Mouse (Mus musculus) adrenal gland, adult 2 months (tissue): ENCODE data around the gene Efemp2. TPM values are rescaled to one million over a fixed set of nuclear protein-coding genes. Genes with fewer than 3 reads are reported as not detected.

Experiments used
- DNase-seq: peaks from one replicate; pipeline ENCODE4 v3.0.0; 2021
- polyA plus RNA-seq: library from polyadenylated mRNA; depleted of rRNA; stranded (reverse); fragments of >200 nt; gene quantifications from 2 replicates; pipeline ENCODE4 v1.2.3, GENCODE M21; 2012; rRNA removed
- total RNA-seq, 2 experiments: library from RNA; stranded (reverse); gene quantifications; 2 replicates each; pipeline ENCODE4 v1.2.3; 2021

The Efemp2 gene
- total and polyA plus RNA-seq, 3 experiments: 49.7 to 112 (median 107) TPM

DNA sequence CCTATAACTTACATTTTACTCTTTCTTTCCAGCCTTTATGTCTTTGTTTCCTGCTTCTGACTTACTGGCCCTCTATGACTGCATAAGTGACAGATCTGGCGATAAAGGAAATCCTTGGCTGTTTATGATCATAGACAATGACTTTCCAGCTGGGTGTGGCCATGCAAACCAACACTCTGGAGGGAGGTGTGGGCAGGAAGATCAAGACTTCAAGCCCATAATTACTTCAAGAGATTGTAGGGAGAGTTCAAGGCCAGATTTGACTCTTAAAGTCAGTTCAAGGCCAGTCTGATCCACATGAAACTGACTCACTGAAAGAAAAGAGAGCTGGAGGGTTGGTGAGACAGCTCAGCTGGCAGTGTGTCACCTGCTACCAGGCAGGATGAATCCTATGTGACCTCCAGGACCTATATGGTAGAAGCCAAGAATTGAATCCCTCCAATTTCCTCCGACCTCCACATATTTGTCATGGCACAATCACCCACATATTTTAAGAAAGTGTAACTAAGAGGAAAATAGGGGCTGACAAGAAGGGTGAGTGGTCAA, 26.6 kb downstream of the Efemp2 start:
- DNase-seq: peak; percentile 69

DNA sequence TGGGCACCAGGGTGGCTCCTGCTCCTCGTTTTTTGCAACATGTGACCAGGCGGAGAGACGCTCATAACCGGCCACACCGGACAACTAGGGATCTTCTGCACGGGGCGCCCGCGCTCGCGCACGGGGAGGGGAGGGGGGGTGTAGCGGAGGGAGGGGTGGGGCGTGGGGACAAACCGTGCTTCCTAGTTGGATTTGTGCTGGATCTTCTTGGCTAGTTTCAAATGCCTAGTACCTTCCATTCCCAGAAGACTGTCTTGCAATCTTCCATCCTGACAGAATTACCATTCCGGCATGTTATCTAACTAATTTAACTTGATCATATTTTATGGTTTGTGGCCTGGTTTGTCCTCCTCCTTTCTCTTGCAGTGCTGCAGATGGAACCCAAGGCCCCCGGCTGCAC, 29.9 kb downstream of the Efemp2 start, which contains the start of gene 1700020D05Rik:
1700020D05Rik (minus strand) TSS at position 101 of the 400 bp plus-strand sequence.
- DNase-seq: no peak

DNA sequence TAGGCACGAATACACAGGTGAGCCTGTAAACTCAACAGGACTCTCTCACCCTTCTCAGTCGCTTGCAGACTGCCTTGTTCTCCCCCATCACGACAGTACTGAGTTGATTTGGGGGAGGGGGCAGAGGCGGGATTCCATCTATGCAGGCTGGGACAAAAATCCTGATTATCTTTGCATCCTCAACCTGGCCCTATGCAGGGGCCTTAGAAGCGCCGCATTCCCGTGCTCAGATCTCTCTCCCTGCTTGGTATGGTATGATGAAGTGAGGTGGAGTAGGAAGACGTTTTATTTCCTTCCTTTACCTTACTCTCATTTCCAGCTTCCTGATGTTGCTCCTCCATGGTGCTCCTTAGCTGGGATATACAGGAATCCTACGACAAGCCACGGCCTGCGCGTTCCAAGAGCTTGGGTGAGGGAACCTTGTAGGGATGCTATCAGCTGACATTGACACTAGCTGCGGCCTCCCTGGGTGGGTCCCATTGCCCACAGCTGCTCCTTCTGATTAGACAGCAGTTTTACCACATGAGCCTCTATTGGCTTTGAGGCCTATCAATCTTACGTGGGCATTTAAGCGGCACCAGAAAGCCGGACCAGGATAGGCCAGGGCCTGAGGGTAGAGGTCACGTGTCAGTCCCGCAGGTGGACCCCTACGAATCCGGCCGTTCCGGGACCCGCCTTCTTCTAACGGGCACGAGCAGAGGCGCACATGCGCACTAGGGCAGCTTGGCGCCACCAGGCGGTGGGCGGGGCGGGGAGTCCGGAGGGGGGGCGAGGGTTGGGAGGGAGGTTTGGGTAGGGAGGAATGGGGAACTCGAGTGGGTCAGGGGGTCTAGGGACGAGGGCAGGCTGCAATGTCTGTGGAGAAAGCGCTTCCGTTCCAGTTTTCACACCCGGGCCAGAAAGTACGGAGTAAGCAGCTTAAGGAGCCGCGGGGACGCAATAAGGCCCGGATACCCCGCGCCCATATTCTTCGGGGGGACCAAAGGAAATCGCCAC, 36.6 kb downstream of the Efemp2 start, which contains the start of gene Snx32:
Snx32 (minus strand) TSS at position 508 of the 996 bp plus-strand sequence.
- peak; percentile 99 for DNase-seq

DNA sequence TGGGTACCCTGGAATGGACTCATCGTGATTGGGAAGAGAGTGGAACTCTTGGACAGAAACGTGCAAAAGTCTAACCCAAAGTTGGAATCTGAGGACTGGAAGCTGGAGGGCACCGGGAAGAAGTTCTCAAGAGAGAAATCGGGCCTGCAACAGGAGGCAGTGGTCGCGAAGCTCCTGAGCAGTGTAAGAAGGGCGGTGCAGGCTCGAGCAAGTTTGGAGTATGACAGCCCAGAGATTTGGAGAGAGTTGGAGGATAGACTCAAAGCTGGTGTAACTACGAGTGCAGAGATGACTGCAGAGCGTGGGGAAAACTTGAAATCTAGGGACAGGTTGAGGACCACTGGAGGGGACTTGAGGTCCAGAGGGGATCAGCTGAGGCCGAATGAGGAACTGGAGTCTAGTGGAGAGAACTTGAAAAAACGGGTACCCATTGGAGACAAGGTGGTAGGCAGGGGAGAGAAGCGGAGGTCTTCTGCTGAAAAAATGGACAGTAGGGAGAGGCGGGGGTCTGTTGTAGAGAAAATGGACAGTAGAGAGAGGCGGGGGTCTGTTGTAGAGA, 37.4 kb downstream of the Efemp2 start:
- DNase-seq: no peak

DNA sequence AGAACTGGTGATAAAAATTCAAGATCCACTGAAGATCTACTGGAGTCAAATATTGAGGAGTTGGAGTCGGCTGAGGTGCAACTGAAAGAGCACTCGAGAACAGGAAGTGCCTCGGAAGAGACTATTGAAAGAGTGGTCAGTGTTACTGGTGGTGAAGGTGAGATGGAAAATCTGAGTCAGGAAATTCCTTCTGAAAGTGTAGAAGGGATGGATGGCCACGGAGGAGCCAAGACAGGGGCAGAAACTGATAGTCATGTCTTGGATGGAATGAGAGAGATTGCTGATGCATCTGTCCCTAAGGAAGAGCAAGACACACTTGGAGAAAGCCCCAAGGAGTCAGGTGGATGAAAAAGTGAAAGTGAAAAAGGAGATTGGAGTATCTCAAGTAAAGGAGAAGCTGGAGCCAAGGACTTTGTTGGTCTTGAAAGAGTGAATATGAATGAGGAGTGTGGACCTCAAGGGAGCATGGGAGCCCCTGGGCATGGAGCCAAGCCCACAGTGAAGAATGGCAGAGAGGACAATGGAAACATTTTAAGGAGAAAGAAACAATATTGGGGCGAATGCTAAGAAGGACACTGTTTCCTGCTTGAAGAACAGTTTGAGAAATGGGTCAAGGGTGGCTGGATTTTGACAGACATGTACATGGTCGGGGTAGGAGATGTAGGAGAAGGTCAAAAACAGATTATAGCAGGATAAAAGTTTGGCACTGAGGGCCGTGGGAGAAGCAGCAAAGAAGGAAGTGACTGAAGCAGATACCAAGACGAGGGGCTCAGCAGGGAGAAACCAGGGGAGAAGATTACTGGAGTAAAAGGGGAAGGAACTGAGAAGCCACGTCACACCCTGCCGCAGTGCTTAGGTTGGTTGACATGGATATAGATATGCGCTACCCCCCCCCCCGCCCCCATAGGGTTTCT, 38.6 kb downstream of the Efemp2 start:
- DNase-seq: no peak

DNA sequence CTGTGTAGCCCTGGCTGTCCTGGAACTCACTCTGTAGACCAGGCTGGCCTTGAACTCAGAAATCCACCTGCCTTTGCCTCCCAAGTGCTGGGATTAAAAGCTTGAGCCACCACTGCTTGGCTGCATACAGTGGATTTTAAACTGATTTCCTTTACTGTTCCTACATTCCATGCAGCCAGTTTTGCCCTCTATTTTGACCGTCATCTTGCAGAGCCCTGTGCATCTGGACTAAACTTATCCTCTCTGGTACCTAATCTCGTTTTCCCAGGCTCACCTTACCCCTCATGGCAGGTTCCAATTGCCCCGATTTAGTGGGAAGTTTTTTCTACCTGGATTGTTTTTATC, 39.2 kb downstream of the Efemp2 start:
- no peak for DNase-seq

DNA sequence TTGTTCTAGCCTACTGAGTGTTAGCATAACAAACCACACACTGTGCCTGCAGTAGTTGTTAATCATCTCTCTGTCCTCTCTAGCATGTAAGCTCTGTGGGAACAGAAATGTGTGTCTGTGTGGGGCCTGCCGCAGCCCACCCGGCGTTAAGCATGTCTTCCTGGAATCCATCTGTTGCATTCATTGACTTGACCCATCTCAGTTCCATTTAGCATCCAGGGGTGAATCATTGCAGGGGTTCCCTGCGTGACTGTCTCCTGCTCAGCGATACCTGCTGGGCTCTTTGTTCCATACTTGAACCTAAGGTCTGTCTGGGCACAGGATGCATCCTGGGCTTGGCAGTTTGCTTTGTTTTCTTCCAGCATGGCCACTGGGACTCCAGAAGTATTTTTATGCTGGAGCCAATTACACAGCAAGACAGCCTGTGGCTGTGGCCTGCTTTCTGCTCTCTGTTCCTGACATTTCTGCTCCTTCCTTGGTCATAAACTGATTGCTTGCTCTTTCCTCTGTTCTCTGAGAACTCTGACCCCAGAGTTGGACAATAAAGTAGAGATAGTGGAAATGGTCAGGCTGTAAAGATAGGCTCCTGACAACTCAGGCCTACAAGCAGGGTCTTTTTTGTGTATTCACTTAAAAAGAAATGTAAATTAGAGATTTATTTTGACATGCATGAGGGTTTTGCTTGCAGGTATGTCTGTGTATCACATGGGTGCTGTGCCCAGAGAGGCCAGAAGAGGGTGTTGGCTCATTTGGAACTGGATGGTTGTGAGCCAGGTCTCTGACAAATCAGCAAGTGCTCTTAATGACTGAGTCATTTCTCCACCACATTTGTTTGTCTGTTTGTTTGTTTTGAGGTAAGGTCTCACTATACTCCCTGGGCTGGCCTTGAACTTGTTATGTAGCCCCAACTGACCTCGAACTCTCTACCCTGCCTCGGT, 42.4 kb downstream of the Efemp2 start:
- DNase-seq: peak; percentile 28

DNA sequence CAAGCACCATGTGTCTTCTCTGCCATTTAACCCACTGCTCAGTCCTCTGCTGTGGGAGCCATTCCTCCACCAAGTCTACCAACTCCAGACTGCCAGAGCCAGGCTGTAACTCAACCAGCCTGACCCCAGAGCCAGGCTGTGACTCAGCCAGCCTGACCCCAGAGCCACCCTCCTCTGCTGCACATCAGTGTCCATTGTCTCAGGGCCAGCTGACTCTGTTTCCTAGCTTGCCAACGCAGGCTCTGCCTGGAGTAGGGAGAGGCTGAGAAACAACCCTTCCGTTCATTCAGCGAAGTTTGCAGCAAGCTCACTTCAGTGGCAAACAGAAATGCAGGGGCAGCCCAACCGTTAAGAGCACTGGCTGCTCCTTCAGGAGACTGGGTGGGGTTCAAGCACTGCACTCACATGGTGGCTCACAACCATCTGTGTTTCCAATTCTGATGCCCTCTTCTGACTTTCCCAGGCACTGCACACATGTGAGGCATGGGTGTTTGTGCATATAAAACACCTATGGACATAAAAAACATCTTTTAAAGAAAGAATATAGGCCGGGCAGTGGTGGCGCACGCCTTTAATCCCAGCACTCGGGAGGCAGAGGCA, 43.3 kb downstream of the Efemp2 start:
- peak; percentile 57 for DNase-seq

DNA sequence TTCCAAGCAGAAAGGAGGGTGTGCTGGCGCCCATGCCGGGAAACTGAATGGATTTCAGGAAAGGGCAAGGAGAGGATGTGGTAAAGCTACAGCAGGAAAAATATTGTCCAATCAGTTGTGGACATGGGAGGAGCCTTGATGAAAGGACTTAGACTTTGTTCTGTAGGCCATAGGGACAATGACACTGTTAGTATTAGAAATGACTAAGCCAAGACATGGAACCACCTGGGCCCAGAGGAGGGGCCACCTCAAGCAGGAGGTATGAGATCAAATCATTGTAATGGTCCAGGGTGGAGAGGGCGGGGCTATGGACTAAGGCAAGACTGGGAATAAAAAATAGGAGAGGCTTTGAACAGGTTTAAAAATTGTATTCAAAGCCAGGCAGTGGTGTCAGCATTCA, 45.0 kb downstream of the Efemp2 start:
- DNase-seq: no peak

DNA sequence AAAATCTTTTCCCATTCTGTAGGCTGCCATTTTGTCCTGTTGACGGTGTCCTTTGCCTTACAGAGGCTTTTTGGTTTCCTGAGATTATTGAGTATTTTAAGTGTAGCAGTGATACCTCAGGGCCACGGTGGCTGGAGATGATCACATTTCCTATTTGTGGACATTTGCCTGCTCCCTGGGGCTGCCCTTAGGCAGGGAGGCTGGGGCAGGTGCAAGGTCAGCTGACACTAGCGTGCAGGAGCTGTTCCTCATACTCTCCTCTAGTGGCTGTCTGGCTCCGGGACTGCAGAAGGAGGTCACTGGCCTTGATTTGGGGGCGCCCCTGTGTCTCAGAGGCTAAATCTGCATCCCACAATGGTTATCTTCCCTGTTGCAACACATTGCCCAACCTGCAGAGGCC, 51.5 kb downstream of the Efemp2 start:
- no peak for DNase-seq

DNA sequence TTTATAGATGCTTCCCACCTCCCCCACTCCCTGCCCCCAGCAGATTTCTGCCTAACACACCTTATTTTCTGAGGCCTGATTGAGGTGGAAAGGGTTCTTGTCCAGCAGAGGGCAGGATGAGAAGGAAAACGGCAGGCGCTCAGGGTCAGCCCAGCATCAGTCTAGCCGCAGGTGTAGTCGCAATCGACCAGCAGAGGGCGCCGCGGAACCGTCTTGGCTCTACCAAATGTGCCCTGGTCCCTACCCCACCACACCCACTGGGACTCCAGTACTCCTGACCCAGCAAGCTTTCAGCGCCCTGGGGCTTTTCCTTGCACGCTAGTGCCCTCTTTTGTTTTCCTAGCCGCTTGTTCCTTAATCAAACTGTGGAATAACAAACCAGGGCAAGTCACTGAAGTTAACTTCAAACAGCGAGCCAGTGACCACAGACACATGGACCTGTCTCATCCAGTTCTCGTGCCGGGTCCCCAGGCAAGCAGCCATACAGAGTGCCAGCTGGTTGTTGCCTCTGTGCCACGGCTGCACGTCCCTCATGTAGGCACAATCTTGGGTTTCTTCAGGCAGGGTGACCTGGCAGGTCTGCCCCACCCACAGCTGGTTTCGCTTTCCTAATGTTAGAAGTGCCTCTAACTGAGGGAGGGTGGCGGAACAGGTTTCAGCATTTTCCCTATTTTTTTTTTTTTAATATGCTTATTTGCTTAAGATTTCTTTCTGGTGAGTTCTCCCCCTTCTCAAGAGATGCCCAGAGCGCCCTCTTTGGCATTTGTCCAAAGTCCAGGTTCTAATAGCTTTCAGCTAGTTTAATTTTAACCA, 55.8 kb downstream of the Efemp2 start:
- peak; percentile 97 for DNase-seq

DNA sequence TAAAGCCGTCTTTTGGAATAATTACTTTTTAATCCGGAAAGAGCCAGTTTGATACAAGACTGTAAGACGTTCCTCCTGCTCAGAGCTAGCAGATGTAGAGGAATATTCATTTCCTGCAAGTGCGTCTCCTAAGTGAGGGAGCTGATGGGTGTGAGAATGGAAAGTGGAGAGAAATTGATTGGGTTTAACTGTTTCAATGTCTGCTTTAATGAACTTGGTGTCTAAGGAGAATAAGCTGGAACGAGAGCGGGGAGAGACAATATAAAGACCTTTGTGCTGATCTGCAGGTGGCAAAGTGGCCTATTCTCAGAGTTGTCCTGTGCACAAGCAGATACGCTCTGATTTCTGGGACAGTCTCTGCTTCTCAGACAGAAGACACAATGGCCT, 56.4 kb downstream of the Efemp2 start:
- no peak for DNase-seq

Other genes with a start within 250 kb of the Efemp2 start
- gene Pacs1, start 200.8 kb upstream of the Efemp2 start, total RNA-seq: 10 to 100 TPM; 18.4 to 18.9 TPM
- 34.1 and 39.9 TPM in 2 replicates for gene Pacs1, start 200.8 kb upstream of the Efemp2 start, polyA plus RNA-seq
- 100 to 1,000 TPM; 165 to 171 TPM for gene Sf3b2, start 178.5 kb upstream of the Efemp2 start, total RNA-seq
- 161 and 235 TPM in 2 replicates for gene Sf3b2, start 178.5 kb upstream of the Efemp2 start, polyA plus RNA-seq
- under 1 TPM; 0.12 to 0.21 TPM for gene Gal3st3, start 175.6 kb upstream of the Efemp2 start, total RNA-seq
- gene Gal3st3, start 175.6 kb upstream of the Efemp2 start, polyA plus RNA-seq: 0.27 and 0.73 TPM in 2 replicates
- not detected for gene Catsper1, start 138.2 kb upstream of the Efemp2 start, total RNA-seq
- gene Catsper1, start 138.2 kb upstream of the Efemp2 start, polyA plus RNA-seq: not detected in 2 replicates
- 1 to 10 TPM; 1.1 to 3.2 TPM for gene Cst6, start 124.4 kb upstream of the Efemp2 start, total RNA-seq
- 1.9 and 6.1 TPM in 2 replicates for gene Cst6, start 124.4 kb upstream of the Efemp2 start, polyA plus RNA-seq
- gene Eif1ad, start 107.2 kb upstream of the Efemp2 start, total RNA-seq: 10 to 100 TPM; 22.5 to 23.7 TPM
- gene Eif1ad, start 107.2 kb upstream of the Efemp2 start, polyA plus RNA-seq: 22.2 and 27.2 TPM in 2 replicates
- gene Banf1, start 106.8 kb upstream of the Efemp2 start, total RNA-seq: 100 to 1,000 TPM; 138 to 155 TPM
- 99.6 and 110 TPM in 2 replicates for gene Banf1, start 106.8 kb upstream of the Efemp2 start, polyA plus RNA-seq
- 10 to 100 TPM; 72.2 to 88.9 TPM for gene Sart1, start 85.3 kb upstream of the Efemp2 start, total RNA-seq
- 5.4 and 8.1 TPM in 2 replicates for gene Sart1, start 85.3 kb upstream of the Efemp2 start, polyA plus RNA-seq
- gene Tsga10ip, start 71.4 kb upstream of the Efemp2 start, total RNA-seq: not detected
- gene Tsga10ip, start 71.4 kb upstream of the Efemp2 start, polyA plus RNA-seq: not detected in 2 replicates
- gene Drap1, start 49.0 kb upstream of the Efemp2 start, total RNA-seq: 100 to 1,000 TPM; 273 to 290 TPM
- 127 and 159 TPM in 2 replicates for gene Drap1, start 49.0 kb upstream of the Efemp2 start, polyA plus RNA-seq
- 10 to 100 TPM; 48.8 to 53.3 TPM for gene AI837181, start 48.8 kb upstream of the Efemp2 start, total RNA-seq
- 109 and 115 TPM in 2 replicates for gene AI837181, start 48.8 kb upstream of the Efemp2 start, polyA plus RNA-seq
- gene Fosl1, start 26.4 kb upstream of the Efemp2 start, total RNA-seq: 1 to 10 TPM in 1 of 2 experiments, not detected in 1; 1.2 TPM
- gene Fosl1, start 26.4 kb upstream of the Efemp2 start, polyA plus RNA-seq: 0.06 and 0.16 TPM in 2 replicates
- 10 to 100 TPM in 1 of 2 experiments, 1 to 10 TPM in 1; 3.5 to 10.5 TPM for gene Ccdc85b, start 16.1 kb upstream of the Efemp2 start, total RNA-seq
- 13.5 and 13.9 TPM in 2 replicates for gene Ccdc85b, start 16.1 kb upstream of the Efemp2 start, polyA plus RNA-seq
- gene Fibp, start 13.3 kb upstream of the Efemp2 start, total RNA-seq: 10 to 100 TPM; 85.1 to 94.8 TPM
- gene Fibp, start 13.3 kb upstream of the Efemp2 start, polyA plus RNA-seq: 89.9 and 95.9 TPM in 2 replicates
- gene Ctsw, start 5.4 kb upstream of the Efemp2 start, total RNA-seq: under 1 TPM; 0.75 to 0.79 TPM
- gene Ctsw, start 5.4 kb upstream of the Efemp2 start, polyA plus RNA-seq: 0.71 and 1.1 TPM in 2 replicates
- gene Mus81, start 14.4 kb downstream of the Efemp2 start, total RNA-seq: 10 to 100 TPM; 23.2 to 24.9 TPM
- 39.5 and 45.7 TPM in 2 replicates for gene Mus81, start 14.4 kb downstream of the Efemp2 start, polyA plus RNA-seq
- 100 to 1,000 TPM; 732 to 783 TPM for gene Cfl1, start 16.5 kb downstream of the Efemp2 start, total RNA-seq
- gene Cfl1, start 16.5 kb downstream of the Efemp2 start, polyA plus RNA-seq: 308 and 311 TPM in 2 replicates
- 1 to 10 TPM in 1 of 2 experiments, under 1 TPM in 1; 0.86 to 1.1 TPM for gene 1700020D05Rik, start 29.8 kb downstream of the Efemp2 start, total RNA-seq
- 1.0 and 1.2 TPM in 2 replicates for gene 1700020D05Rik, start 29.8 kb downstream of the Efemp2 start, polyA plus RNA-seq
- gene Snx32, start 36.6 kb downstream of the Efemp2 start, total RNA-seq: 10 to 100 TPM; 12.2 to 14.1 TPM
- 13.0 and 15.0 TPM in 2 replicates for gene Snx32, start 36.6 kb downstream of the Efemp2 start, polyA plus RNA-seq
- gene Ovol1, start 86.7 kb downstream of the Efemp2 start, total RNA-seq: not detected
- gene Ovol1, start 86.7 kb downstream of the Efemp2 start, polyA plus RNA-seq: not detected in 2 replicates
- gene Ap5b1, start 94.1 kb downstream of the Efemp2 start, total RNA-seq: 1 to 10 TPM; 8.4 to 9.4 TPM
- gene Ap5b1, start 94.1 kb downstream of the Efemp2 start, polyA plus RNA-seq: 12.8 and 16.8 TPM in 2 replicates
- gene Rnaseh2c, start 127.9 kb downstream of the Efemp2 start, total RNA-seq: 100 to 1,000 TPM; 109 to 147 TPM
- 97.9 and 99.7 TPM in 2 replicates for gene Rnaseh2c, start 127.9 kb downstream of the Efemp2 start, polyA plus RNA-seq
- gene Kat5, start 136.3 kb downstream of the Efemp2 start, total RNA-seq: 10 to 100 TPM; 75.5 to 76.9 TPM
- gene Kat5, start 136.3 kb downstream of the Efemp2 start, polyA plus RNA-seq: 43.8 and 54.1 TPM in 2 replicates
- 100 to 1,000 TPM in 1 of 2 experiments, 10 to 100 TPM in 1; 89.8 to 149 TPM for gene Rela, start 163.5 kb downstream of the Efemp2 start, total RNA-seq
- gene Rela, start 163.5 kb downstream of the Efemp2 start, polyA plus RNA-seq: 163 and 221 TPM in 2 replicates
- 10 to 100 TPM; 39.8 to 62.1 TPM for gene Sipa1, start 189.8 kb downstream of the Efemp2 start, total RNA-seq
- 165 and 177 TPM in 2 replicates for gene Sipa1, start 189.8 kb downstream of the Efemp2 start, polyA plus RNA-seq
- gene Map3k11, start 214.8 kb downstream of the Efemp2 start, total RNA-seq: 10 to 100 TPM; 42.6 to 44.2 TPM
- gene Map3k11, start 214.8 kb downstream of the Efemp2 start, polyA plus RNA-seq: 102 and 104 TPM in 2 replicates
- gene Pcnx3, start 215.0 kb downstream of the Efemp2 start, total RNA-seq: 10 to 100 TPM; 88.9 to 90.8 TPM
- 330 and 358 TPM in 2 replicates for gene Pcnx3, start 215.0 kb downstream of the Efemp2 start, polyA plus RNA-seq
- gene Kcnk7, start 230.4 kb downstream of the Efemp2 start, total RNA-seq: not detected
- gene Kcnk7, start 230.4 kb downstream of the Efemp2 start, polyA plus RNA-seq: not detected in 2 replicates